Mouse (Mus musculus): Measurements from ENCODE around the gene Zfp663. TPM values are rescaled to one million over a fixed set of nuclear protein-coding genes. Genes with fewer than 3 reads are reported as not detected.

Gene Zfp663
- total and polyA plus RNA-seq, 2 experiments from 2014 or later = 3.3 to 14.4 TPM

DNA sequence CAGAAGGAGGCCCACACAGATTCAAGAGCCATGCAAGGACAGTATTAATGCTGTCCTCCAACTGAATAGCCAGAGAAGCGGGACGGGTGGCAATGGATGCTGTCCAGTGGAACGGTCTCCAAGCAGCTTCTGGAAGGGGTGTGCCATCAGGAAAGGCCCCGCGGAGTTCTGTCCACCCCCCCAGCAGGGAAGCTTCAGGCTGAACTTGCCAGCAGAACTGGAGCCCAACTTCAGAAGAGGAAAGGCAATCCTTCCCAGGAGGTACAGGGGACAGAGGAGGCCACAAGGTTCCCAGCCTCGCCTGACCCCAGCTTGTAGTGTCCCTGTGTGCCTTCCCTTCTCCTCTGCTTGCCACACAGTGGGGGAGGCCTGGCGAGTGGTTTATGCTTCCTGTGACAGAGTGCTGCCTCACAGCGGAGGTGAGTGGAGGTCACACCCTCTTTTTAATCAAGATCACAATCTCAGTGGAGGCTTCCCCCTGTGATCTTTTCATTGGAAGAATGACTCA is 47.1 kb downstream of the Zfp663 start:
- 59% methylated on average over 8 of the region's 8 CpGs for WGBS
- ATAC-seq (no peak), DNase-seq (no peak)
- no peak overlapping the region for H3K9ac ChIP-seq
- no peaks in the 10 kb centered on the region for H3K9me3 ChIP-seq (ENCODE audit: low read length)
- peak overlapping the region; percentile 59; the same call in 1 of the 2 replicates for H3K27ac ChIP-seq (ENCODE audit: low read depth, low read length)
- no peak overlapping the region for H3K4me2 ChIP-seq (ENCODE audit: low read depth)
- no peak overlapping the region for H3K4me3 ChIP-seq (ENCODE audit: low read depth, low read length)
- 0 out of 2 replicates have a peak, but pooled peaks cover 3% of the 10 kb centered on the region for H3K36me3 ChIP-seq (ENCODE audit: insufficient read depth)
- TF ChIP-seq CTCF (IDR thresholded peaks at IDR 0.05; ENCODE audit: low read depth) = no peak; the same call in 1 of the 2 replicates
- peaks cover 36% of the 10 kb centered on the region for H3K4me1 ChIP-seq (ENCODE audit: insufficient read depth)
- no peaks in the 10 kb centered on the region for H3K27me3 ChIP-seq (ENCODE audit: insufficient read depth, low read length)

DNA sequence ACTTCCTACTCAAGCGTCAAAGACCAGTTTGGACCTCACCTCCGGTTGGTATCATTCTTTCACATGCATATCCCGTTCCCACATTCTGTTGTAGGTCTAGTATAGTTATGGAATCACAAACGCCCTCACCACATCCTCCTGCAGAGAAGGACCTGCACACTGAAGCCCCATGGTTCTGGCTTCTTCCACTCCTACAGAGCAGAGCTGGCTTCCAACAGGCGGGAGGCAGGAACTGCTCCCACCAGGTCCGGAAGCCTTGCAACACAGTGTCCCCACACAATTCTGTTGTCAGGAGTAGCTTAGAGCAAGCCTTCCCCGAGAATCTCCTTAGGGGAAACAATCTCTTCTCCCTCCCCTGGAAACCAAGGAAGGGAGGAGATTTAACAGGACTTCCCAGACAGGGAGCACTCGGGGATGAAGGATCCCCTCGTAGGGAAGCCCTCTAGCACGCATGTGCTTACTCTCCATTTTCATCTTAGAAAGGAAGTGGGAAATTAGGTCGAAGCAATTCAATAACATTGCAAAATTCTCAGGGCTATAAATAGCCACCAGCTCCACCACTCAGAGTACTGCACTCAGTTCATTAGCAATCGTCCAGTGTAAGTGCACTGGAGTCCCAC is 47.9 kb downstream of the Zfp663 start:
- 58% methylated on average over 12 of the region's 12 CpGs for WGBS
- no peak overlapping the region for H3K4me2 ChIP-seq (ENCODE audit: low read depth)
- H3K4me3 ChIP-seq (ENCODE audit: low read depth, low read length) = no peak overlapping the region
- H3K36me3 ChIP-seq (ENCODE audit: insufficient read depth) = peaks cover 7% of the 10 kb centered on the region; the same call in 1 of the 2 replicates
- no peaks in the 10 kb centered on the region for H3K9me3 ChIP-seq (ENCODE audit: low read length)
- H3K27me3 ChIP-seq (ENCODE audit: insufficient read depth, low read length) = no peaks in the 10 kb centered on the region
- no peak for ATAC-seq
- H3K27ac ChIP-seq (ENCODE audit: low read depth, low read length) = peak overlapping the region; percentile 59
- no peak for TF ChIP-seq CTCF (IDR thresholded peaks at IDR 0.05; ENCODE audit: low read depth)
- peaks cover 42% of the 10 kb centered on the region for H3K4me1 ChIP-seq (ENCODE audit: insufficient read depth)
- no peak for DNase-seq
- H3K9ac ChIP-seq = no peak overlapping the region

DNA sequence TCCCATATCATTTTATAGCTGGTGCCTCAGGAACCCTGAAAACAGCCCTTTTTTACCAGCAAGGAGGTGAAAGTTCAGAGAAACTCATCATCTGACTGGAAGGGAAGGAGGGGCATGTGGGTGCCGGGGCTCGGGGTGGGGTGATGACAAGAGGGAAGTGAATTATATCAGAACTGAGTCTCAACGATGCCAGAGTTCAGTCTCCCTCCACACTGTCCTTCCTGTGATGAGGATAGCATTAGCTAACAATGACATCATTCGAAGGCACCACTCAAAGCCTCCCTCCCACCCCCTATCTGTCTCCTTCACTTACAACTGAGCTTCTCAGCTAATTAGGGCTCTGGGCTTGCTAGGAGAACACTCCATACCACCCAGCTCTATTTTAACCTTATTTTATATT is 49.0 kb downstream of the Zfp663 start:
- peaks cover 18% of the 10 kb centered on the region for H3K36me3 ChIP-seq (ENCODE audit: insufficient read depth)
- WGBS = 70% methylated on average over 4 of the region's 4 CpGs

DNA sequence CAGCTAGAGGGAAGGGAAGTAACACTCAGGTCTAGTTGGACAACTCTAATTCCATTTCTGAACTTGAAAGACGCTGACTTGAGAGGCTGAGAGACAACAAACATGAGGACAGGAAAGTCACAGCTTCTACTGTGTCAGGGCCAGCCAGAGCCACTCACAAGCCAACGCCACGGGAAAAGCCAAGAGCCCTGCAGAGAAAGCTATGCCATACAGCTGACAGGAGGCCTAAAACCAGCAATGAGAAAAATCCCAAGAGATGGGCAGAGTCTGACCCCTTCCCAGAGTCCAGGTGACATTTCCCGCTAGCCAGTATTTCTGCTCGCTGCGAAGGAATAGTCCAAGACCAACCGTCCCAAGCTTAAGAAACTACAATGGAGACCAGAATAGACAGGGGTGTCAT is 49.6 kb downstream of the Zfp663 start:
- no peak overlapping the region for H3K9ac ChIP-seq
- no peak overlapping the region for H3K4me3 ChIP-seq (ENCODE audit: low read depth, low read length)
- H3K36me3 ChIP-seq (ENCODE audit: insufficient read depth) = peaks cover 24% of the 10 kb centered on the region
- H3K4me2 ChIP-seq (ENCODE audit: low read depth) = no peak overlapping the region
- no peak for TF ChIP-seq CTCF (IDR thresholded peaks at IDR 0.05; ENCODE audit: low read depth)
- no peaks in the 10 kb centered on the region for H3K27me3 ChIP-seq (ENCODE audit: insufficient read depth, low read length)
- no peak for DNase-seq
- H3K4me1 ChIP-seq (ENCODE audit: insufficient read depth) = peaks cover 32% of the 10 kb centered on the region
- no peak overlapping the region for H3K27ac ChIP-seq (ENCODE audit: low read depth, low read length)
- ATAC-seq = no peak
- no peaks in the 10 kb centered on the region for H3K9me3 ChIP-seq (ENCODE audit: low read length)
- 84% methylated on average over 7 of the region's 7 CpGs for WGBS

More for the DNA sequence above, 49.0 kb downstream of the Zfp663 start:
- Histone ChIP-seq H3K27me3 (ENCODE audit: insufficient read depth, low read length) (no peaks in the 10 kb centered on the region), H3K9ac (no peak overlapping the region), H3K4me3 (ENCODE audit: low read depth, low read length) (no peak overlapping the region), H3K4me1 (ENCODE audit: insufficient read depth) (peaks cover 37% of the 10 kb centered on the region), H3K9me3 (ENCODE audit: low read length) (no peaks in the 10 kb centered on the region), H3K4me2 (ENCODE audit: low read depth) (no peak overlapping the region), H3K27ac (ENCODE audit: low read depth, low read length) (no peak overlapping the region)
- TF ChIP-seq CTCF (IDR thresholded peaks at IDR 0.05; ENCODE audit: low read depth) = no peak
- ATAC-seq (no peak), DNase-seq (no peak)

DNA sequence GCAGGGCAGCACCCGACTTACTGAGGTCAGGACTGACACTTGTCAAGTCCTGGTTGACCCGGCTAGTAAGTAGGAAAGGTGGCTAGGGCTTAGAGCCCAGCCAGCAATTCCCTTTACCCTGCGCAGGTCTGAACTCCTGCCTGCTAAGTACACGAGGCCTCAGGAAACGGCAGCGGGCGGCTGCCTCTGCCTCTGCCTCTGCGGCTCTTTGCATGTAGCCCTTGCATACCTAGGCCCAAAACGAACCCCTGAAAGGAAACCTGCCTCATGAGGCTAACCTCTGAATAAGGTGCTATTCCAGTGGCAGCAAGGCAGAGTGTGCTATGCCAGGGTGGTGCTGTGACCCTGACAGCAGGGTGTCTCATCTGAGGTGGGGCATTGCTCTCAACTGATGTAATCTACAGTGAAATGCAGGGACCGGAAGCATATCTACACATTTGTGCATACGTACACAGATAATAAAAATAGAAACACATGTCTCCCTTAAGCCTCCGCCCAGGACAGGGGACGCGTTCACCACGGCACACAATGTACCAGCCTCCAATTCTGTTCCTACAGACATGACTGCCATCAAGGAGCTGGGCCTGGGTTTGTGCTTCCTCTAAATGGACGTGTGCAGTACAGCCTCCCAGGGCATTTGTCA is 50.8 kb downstream of the Zfp663 start:
- H3K9ac ChIP-seq = peak overlapping the region; percentile 44
- peaks cover 30% of the 10 kb centered on the region for H3K4me1 ChIP-seq (ENCODE audit: insufficient read depth)
- no peak overlapping the region for H3K4me2 ChIP-seq (ENCODE audit: low read depth)
- no peaks in the 10 kb centered on the region for H3K9me3 ChIP-seq (ENCODE audit: low read length)
- WGBS = 49% methylated on average over 16 of the region's 16 CpGs
- DNase-seq (no peak), ATAC-seq (no peak)
- peaks cover 34% of the 10 kb centered on the region for H3K36me3 ChIP-seq (ENCODE audit: insufficient read depth)
- H3K4me3 ChIP-seq (ENCODE audit: low read depth, low read length) = no peak overlapping the region
- no peaks in the 10 kb centered on the region for H3K27me3 ChIP-seq (ENCODE audit: insufficient read depth, low read length)
- H3K27ac ChIP-seq (ENCODE audit: low read depth, low read length) = peak overlapping the region; percentile 82
- TF ChIP-seq CTCF (IDR thresholded peaks at IDR 0.05; ENCODE audit: low read depth) = no peak

DNA sequence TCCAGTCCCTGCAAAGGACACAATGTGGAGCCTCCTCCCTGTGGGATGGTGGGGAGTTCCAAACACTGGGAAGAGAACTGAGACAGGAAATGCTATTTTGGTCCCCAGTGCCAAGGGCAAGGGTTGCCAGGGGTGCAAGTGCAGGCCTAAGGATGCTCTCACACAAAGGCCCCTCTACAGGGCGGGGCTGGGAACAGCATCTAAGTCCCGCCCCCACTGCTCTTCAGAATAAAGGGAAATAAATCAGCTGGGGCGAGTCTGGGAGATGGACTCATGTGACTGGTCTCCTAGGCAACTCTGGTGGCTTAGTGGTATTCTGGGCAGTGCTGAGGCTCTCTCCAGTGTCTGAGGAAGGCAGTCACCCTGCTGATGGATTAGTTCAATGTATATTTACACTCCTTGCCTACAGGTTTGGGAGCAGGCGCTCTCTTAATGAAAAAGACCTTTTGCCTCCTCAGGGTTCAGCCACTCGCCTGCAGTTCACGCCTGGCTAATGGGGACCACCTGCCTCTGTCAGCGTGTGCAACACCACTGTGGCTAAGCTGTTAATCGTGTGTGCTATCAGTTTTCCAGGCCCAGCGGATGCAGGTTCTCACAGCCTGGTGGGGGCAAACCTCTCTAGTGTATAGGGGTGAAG is 51.6 kb downstream of the Zfp663 start:
- 5% methylated on average over 9 of the region's 9 CpGs for WGBS
- H3K27me3 ChIP-seq (ENCODE audit: insufficient read depth, low read length) = no peaks in the 10 kb centered on the region
- H3K9ac ChIP-seq = peak overlapping the region; percentile 44
- H3K4me2 ChIP-seq (ENCODE audit: low read depth) = peak overlapping the region; percentile 31
- H3K4me1 ChIP-seq (ENCODE audit: insufficient read depth) = peaks cover 30% of the 10 kb centered on the region
- H3K36me3 ChIP-seq (ENCODE audit: insufficient read depth) = peaks cover 39% of the 10 kb centered on the region
- ATAC-seq (peak; percentile 93), DNase-seq (peak; percentile 82)
- H3K4me3 ChIP-seq (ENCODE audit: low read depth, low read length) = no peak overlapping the region
- 0 out of 2 replicates have a peak, but pooled peaks have one; percentile 4 for TF ChIP-seq CTCF (IDR thresholded peaks at IDR 0.05; ENCODE audit: low read depth)
- H3K9me3 ChIP-seq (ENCODE audit: low read length) = no peaks in the 10 kb centered on the region
- H3K27ac ChIP-seq (ENCODE audit: low read depth, low read length) = peak overlapping the region; percentile 82

Data from forebrain, postnatal 0 days (tissue).